Mouse (Mus musculus): ENCODE data around the gene Col1a2. TPM values are rescaled to one million over a fixed set of nuclear protein-coding genes. Genes with fewer than 3 reads are reported as not detected.

Gene Col1a2
- polyA plus RNA-seq, 1 experiment from 2014 or later = 449 TPM

Other genes with a start within 250 kb of the Col1a2 start
- gene Casd1, start 96.0 kb downstream of the Col1a2 start, polyA plus RNA-seq (2015; fragmentation: Nextera tagmentation; extraction: Ambion mirVana) = 16.7 and 16.8 TPM in 2 replicates
- 38.8 and 40.6 TPM in 2 replicates for gene Sgce, start 242.4 kb downstream of the Col1a2 start, polyA plus RNA-seq (2015; fragmentation: Nextera tagmentation; extraction: Ambion mirVana)
- gene Peg10, start 242.5 kb downstream of the Col1a2 start, polyA plus RNA-seq (2015; fragmentation: Nextera tagmentation; extraction: Ambion mirVana) = 1.6 and 1.7 TPM in 2 replicates